Mouse (Mus musculus): ENCODE measurements around the gene Hrh2.

Gene Hrh2

DNA sequence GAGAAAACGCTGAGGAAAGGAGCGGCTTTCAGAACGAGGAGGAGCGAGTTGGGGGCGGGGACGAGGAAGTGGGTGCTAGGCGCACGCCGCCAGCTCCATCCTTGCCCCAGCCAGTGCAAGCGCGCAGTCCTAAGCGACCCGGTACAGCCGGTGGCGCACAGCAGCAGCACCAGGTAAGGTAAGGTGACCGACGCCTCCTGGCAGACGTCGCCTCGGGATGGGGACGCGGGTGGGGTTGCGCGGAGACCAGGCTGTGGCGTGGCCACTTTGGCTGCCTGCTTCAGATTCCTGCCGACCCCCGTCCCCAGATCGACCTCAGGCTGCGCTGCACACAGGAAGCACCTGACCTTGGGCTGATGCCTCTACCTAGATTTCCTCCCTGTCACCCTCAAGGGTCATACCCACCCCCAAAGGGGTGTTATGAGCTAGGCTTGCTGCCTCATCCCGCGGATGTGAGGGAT lies at the start of gene Hrh2:
Gene Hrh2, plus strand, starts transcription at position 109 of the 461 bp plus-strand sequence.
- no peak for DNase-seq

DNA sequence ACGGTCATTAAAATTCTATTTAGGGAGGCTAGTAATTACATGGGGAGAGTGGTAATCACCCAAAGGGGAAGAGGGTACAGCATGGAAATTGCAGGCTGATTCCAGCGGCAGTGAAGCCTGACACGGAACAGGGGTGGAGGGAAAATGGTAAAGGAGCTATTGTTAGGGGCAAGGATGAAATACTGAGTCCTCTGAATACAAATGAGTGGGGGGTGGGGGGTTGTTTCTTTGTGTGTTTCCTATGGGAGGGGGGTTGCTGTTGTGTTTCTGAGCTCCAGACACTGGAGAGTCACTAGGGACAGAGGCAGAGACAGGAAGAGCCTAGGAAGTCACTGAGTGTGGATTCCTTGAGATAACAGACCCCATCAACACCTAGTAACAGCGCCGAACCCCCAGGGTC lies 48.1 kb upstream of the Hrh2 start:
- DNase-seq, result peak; percentile 43

GRCm38 (mm10) chr13:54144624-54145023 lies 47.3 kb upstream of the Hrh2 start:
- DNase-seq, result no peak

GRCm38 (mm10) chr13:54147328-54147727 lies 44.6 kb upstream of the Hrh2 start:
- DNase-seq, result no peak

- DNase-seq, result no peak
These were observed 39.5 kb upstream of the Hrh2 start for GRCm38 (mm10) chr13:54152421-54152820.

DNA sequence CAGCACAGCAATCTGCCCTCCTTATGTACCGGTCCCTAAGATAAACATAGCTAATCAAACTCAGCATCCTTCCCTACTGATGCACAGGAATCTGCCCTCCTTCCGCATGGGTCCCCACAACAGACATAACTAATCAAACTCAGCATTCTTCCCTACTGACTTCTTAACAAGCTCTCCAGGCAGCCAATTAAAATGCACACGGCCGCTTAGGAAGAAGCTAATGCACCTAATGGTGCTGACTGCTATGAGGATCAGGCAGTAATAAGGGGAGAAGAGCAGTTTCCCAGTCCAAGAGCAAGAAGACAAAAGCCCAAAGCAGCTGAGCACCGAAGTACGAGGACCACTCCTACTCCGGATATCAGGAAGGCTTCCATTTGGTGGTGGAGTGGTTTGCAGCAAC lies 39.0 kb upstream of the Hrh2 start:
- no peak for DNase-seq

DNA sequence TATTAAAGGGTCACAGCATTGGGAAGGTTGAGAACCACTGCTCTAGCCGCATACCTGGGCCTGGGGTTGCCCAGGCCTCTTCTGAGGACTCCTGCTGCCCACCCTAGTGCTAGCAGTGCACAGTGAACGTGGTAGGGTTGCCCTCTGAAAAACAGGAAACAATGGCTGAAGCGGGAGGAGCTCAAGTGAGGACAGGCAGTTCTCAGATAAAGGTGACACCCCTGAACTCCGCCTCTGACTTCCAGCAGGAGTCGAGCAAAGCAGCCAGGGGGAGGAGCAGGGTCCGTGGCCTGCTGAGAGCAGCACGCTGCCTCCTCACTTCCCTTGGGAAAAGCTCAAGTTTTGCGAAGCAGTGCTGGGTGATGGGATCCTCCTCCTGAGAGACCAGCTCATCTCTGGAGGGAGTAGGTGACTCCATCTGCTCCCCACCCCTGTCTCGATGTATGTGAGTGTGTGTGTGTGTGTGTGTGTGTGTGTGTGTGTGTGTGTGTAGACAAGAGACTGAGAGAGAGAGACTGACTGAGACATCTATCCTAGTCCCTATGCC lies 38.2 kb upstream of the Hrh2 start:
- DNase-seq, result peak; percentile 30

DNA sequence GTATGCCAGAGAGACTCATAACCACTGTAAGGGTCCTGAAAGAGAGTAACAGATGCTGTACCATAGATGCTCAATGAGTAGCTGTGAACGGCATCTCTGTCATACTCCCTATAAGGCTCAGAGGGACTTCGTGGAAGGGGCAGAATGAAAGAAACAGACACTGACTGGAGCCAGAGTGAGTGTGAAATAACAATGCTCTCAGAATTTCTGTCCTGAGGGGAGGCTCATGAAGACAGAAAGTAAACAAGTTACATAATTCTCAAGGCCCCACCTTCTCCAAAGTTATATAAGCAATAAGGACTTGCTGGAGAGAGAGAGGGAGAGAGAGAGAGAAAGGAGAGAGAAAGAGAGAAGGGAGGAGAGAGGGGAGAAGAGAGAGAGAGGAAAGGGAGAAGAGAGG lies 36.1 kb upstream of the Hrh2 start:
- no peak for DNase-seq

- DNase-seq, result peak; percentile 37
These were observed 32.7 kb upstream of the Hrh2 start for GRCm38 (mm10) chr13:54159256-54159655.

- DNase-seq, result no peak
These were observed 32.2 kb upstream of the Hrh2 start for GRCm38 (mm10) chr13:54159756-54160155.

GRCm38 (mm10) chr13:54160546-54160945 lies 31.4 kb upstream of the Hrh2 start:
- no peak for DNase-seq

DNA sequence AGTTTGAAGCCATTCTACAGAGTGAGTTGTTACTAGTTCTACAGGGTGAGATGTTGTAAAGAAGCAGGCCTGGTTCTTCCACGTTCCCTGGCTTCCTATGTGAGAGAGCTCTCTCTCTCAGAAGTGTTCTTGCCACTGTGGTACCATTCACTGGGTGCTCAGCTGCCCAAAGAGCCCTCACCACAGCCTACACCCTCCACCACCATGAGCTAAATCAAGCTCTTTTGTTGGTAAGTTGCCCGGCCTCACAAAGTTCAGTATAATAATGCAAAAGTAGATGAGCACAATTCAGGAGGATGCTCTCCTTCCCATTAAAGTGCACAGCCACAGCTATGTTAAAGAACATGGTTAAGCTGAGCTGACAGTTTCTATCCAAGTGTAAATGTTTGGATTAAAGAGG lies 30.4 kb upstream of the Hrh2 start:
- no peak for DNase-seq

- no peak for DNase-seq
These were observed 28.6 kb upstream of the Hrh2 start for GRCm38 (mm10) chr13:54163363-54163762.

DNA sequence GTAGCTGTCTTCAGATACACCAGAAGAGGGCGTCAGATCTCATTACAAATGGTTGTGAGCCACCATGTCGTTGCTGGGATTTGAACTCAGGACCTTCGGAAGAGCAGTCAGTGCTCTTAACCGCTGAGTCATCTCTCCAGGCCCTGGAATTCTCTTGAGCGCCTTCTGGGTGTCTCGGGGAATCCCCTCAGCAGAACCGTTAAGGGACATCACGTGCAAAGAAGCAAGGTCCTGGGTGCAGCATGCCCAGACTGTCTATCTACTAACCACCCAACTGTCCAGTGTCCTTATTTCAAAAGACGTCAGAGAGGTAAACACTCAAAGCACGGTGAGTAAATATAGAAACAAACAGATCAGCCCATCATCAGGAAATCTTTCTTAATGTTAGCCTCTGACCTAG lies 27.5 kb upstream of the Hrh2 start:
- DNase-seq, result no peak

DNA sequence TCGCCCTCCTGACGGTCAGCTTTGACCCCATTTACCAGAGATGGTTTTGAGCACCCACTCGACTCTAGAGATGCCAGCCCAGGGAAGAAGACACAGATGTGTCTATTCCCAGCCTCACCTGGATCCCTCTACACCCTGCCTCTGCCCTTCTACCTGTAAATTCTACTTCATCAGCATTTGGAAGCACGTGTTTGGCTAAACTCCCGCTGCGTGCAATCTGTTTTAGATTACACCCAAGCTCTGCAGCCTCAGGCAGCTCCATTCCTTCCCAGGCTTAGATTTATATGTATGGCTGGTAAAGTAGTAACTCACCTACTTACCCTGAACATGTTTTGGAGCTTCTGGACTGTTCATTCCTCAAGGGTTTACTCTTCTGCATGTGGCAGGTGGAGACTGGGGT lies 26.9 kb upstream of the Hrh2 start:
- no peak for DNase-seq

- no peak for DNase-seq
These were observed 26.2 kb upstream of the Hrh2 start for GRCm38 (mm10) chr13:54165765-54166164.

- no peak for DNase-seq
These were observed 24.9 kb upstream of the Hrh2 start for GRCm38 (mm10) chr13:54167036-54167435.

GRCm38 (mm10) chr13:54168675-54169074 lies 23.3 kb upstream of the Hrh2 start:
- no peak for DNase-seq

DNA sequence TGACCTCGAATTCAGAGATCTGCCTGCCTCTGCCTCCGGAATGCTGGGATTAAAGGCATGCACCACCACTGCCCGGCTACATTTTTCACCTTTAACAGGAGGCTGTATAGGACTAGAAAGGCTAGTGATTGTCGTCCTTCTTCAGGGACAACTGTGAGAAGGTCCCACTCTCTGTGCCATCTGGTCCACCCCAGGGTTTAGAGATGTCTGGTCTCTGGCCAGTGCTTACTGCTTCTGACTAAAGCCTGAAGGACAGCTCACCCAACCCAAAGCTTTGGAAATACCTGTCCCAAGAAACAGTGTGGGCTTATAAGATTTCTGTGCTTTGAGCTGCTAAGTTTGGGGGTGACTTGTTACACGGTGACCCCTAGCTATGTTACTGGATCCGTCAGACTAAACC lies 21.6 kb upstream of the Hrh2 start:
- no peak for DNase-seq

DNA sequence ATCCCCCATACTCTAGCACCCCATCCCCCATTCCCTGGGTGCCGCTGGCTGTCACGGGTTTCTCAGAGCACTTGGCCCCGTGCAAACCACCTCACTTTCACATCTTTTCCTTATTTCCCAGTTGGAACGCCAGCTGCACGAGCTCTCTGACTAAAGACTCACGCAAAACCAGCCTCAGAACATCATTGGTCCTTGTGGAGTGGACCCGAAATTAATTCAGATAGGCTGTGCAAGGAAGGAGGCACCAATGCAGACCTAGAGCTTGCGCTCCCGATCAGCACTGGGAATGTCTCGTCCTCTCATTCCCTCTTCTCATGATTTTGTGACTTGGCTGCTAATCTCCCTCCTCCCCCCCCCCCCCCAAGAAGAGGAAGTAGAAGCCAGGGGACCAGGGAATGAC lies 20.6 kb upstream of the Hrh2 start:
- DNase-seq, result no peak

- no peak for DNase-seq
These were observed 20.2 kb upstream of the Hrh2 start for GRCm38 (mm10) chr13:54171761-54172160.

DNA sequence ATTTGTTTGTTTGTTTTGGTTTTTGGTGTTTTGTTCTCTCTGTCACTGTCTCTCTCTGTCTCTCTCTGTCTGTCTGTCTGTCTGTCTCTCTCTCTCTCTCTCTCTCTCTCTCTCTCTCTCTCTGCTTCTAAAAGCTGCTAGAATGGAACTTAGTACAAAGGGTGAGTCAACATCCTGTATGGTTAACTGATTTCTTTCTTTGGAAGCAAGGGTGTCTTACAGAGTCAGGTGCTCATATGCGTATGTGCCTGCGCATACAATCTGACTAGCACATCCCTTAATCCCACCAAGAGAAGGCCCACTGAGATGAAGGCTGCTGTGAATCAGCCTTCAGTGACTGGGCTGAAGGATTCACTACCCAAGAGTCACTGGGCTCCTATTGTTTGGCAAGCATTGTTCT lies 18.0 kb upstream of the Hrh2 start:
- DNase-seq, result no peak

GRCm38 (mm10) chr13:54174703-54175102 lies 17.2 kb upstream of the Hrh2 start:
- DNase-seq, result no peak

DNA sequence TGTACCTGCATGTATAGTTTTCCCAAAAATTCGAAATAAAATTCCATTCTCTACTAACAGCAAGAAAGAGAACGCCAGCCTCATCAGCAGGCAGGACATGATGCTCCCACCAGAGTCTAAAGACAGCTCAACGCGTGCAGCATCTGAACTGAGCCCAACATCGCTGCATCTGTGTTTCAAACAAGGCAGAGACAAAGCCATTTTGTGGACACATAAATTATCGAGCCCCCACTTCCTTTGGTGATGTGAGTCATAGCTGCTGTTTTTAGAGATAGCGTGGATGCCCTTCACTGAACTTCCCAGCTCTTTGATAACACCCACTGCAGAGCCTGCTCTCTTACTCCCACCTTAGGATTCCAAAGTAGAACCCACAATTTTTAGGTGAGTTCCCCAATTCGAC lies 16.5 kb upstream of the Hrh2 start:
- no peak for DNase-seq

- DNase-seq, result no peak
These were observed 15.4 kb upstream of the Hrh2 start for GRCm38 (mm10) chr13:54176406-54177020.

Data from embryo, embryonic 11 days (tissue).